Mouse (Mus musculus): ENCODE results near the gene Itk.

DNA sequence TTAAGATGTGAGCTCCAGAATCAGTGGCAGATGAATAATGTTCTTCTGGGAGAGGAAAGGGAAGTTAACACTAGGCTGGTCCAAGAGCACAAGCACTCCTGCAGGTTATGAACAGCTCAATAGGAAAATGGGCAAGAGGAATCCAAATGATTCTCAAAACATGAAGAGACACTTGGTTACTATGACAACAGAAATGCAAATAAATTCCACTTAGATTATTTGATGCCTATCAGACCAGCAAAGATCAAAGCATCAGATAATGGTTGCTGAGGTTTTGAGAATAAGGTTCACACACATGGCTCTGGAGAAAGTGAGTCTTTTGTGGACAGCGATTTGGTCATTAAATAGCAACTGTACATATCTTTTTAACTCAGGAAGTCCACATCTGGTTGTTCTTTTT, 12.0 kb downstream of the Itk start:
- TF ChIP-seq CTCF (IDR thresholded peaks at IDR 0.05; ENCODE audit: borderline replicate concordance, insufficient read depth, low read depth, low read length) (no peak), POLR2A (IDR thresholded peaks at IDR 0.05; ENCODE audit: borderline replicate concordance, insufficient read depth, low read length) (no peak)

Measured in cerebellum, adult 2 months (tissue).